ENCODE assay signal across 9 mouse cellular contexts in the genomic region with DNA sequence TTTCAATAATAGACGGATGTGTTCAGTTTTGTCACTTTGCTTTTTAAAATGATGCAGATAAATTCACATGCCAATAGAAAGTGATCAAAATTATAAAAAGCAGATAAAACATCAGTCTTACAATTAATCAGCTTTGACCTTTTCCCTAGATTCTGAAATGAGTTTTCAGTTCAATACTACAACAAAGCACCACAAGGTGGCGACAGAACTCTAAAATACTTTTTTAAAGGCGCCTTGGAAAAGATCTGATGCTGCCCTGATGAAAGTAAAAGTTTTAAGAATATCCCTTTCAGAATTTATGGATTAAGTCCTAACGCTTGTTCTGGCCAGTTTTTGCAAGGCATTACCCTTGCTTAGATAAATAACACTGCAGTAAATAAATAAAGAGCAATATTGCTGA. TPM values are rescaled to one million over a fixed set of nuclear protein-coding genes. Genes with fewer than 3 reads are reported as not detected.
DNase-seq lines count a peak whose midpoint lies in the region; ATAC-seq and TF ChIP-seq lines count a peak whose summit lies in the region.
"Had no signal": no experiment of that assay in that cellular context is flagged by ENCODE, and none has a peak within 500 bp of the region (broad histone marks: within the 10 kb centered on the region; RNA-seq: fewer than 3 reads in every experiment).

No protein-coding gene starts in this region.

- no peak overlapping the region for H3K4me2 ChIP-seq in intestine, embryonic 14.5 days (ENCODE audit: low read length)
- no peak overlapping the region for H3K4me2 ChIP-seq in intestine, embryonic 15.5 days (replicated peaks)
- H3K4me2 ChIP-seq: lung, embryonic 15.5 days had no signal

- no peak overlapping the region for H3K4me3 ChIP-seq in intestine, embryonic 14.5 days (ENCODE audit: low read depth, low read length)
- H3K4me3 ChIP-seq in intestine, embryonic 15.5 days (replicated peaks), result no peak overlapping the region
- H3K4me3 ChIP-seq in E14TG2a.4 (replicated peaks; ENCODE audit: low read length), result peak overlapping the region; percentile 46; the same call in 1 of the 2 replicates
- H3K4me3 ChIP-seq: lung, embryonic 15.5 days had no signal

- TF ChIP-seq CTCF in E14TG2a.4 (conservative IDR thresholded peaks at IDR 0.05; ENCODE audit: low read length), result peak; percentile 57

- 2% methylated on average over 4 of the region's 4 CpGs for WGBS in intestine, embryonic 14.5 days
- WGBS in intestine, embryonic 15.5 days, result 2% methylated on average over 4 of the region's 4 CpGs
- WGBS in large intestine, adult 2 months, result 6% methylated on average over 4 of the region's 4 CpGs

- no peak for ATAC-seq in intestine, embryonic 14.5 days (replicated peaks; ENCODE audit: low FRiP score, low TSS enrichment, low read depth)
- ATAC-seq in intestine, embryonic 15.5 days, result no peak

- no peak overlapping the region for H3K9ac ChIP-seq in intestine, embryonic 14.5 days (ENCODE audit: low read length)
- no peak overlapping the region for H3K9ac ChIP-seq in intestine, embryonic 15.5 days
- H3K9ac ChIP-seq: lung, embryonic 15.5 days had no signal

- DNase-seq in intestine, embryonic 14.5 days (ENCODE audit: low spot score), result peak; percentile 71
- peak; percentile 41 for DNase-seq in c-Kit-positive CD71-negative TER-119-negative erythroid progenitor cells, embryonic 14.5 days (ENCODE audit: low read depth)
- peak; percentile 8 for DNase-seq in gonadal fat pad, adult 2 months (ENCODE audit: low read depth)
- peak; percentile 25 for DNase-seq in large intestine, adult 2 months (ENCODE audit: low read depth, low spot score)
- DNase-seq in mesoderm, embryonic 11.5 days (ENCODE audit: low read depth, low spot score), result peak; percentile 55
- DNase-seq in thymus, postnatal 0 days (ENCODE audit: low spot score), result peak; percentile 56

- H3K27ac ChIP-seq in intestine, embryonic 14.5 days (ENCODE audit: low read depth), result no peak overlapping the region
- H3K27ac ChIP-seq in intestine, embryonic 15.5 days, result no peak overlapping the region
- H3K27ac ChIP-seq: lung, embryonic 15.5 days had no signal

- no peaks in the 10 kb centered on the region for H3K36me3 ChIP-seq in intestine, embryonic 14.5 days (ENCODE audit: control insufficient read depth, insufficient read depth, low read length)
- H3K36me3 ChIP-seq in intestine, embryonic 15.5 days, result no peaks in the 10 kb centered on the region
- peaks cover 5% of the 10 kb centered on the region; the same call in 1 of the 2 replicates for H3K36me3 ChIP-seq in E14TG2a.4 (ENCODE audit: insufficient read depth, low read length)
- H3K36me3 ChIP-seq: lung, embryonic 15.5 days had no signal

- H3K9me3 ChIP-seq in intestine, embryonic 14.5 days (ENCODE audit: control insufficient read depth, low read length), result no peaks in the 10 kb centered on the region
- no peaks in the 10 kb centered on the region for H3K9me3 ChIP-seq in intestine, embryonic 15.5 days
- peaks cover 6% of the 10 kb centered on the region; the same call in 1 of the 2 replicates for H3K9me3 ChIP-seq in E14TG2a.4 (ENCODE audit: low read length)
- H3K9me3 ChIP-seq: lung, embryonic 15.5 days had no signal

- H3K27me3 ChIP-seq in intestine, embryonic 14.5 days (replicated peaks; ENCODE audit: control insufficient read depth, insufficient read depth, low read length), result no peaks in the 10 kb centered on the region
- H3K27me3 ChIP-seq in intestine, embryonic 15.5 days (replicated peaks), result no peaks in the 10 kb centered on the region
- H3K27me3 ChIP-seq in E14TG2a.4 (ENCODE audit: insufficient read depth, low read length), result no peaks in the 10 kb centered on the region
- H3K27me3 ChIP-seq: lung, embryonic 15.5 days had no signal

- no peaks in the 10 kb centered on the region for H3K4me1 ChIP-seq in intestine, embryonic 14.5 days (replicated peaks; ENCODE audit: control insufficient read depth, insufficient read depth, low read length)
- H3K4me1 ChIP-seq in intestine, embryonic 15.5 days (replicated peaks), result no peaks in the 10 kb centered on the region
- peaks cover 31% of the 10 kb centered on the region for H3K4me1 ChIP-seq in E14TG2a.4 (replicated peaks; ENCODE audit: low read depth, low read length)
- H3K4me1 ChIP-seq: lung, embryonic 15.5 days had no signal

RNA-seq across cellular contexts. Expression of gene Zfp638, which starts 12.9 kb away (rescaled TPM):
- polyA plus RNA-seq in intestine, embryonic 14.5 days (2014; fragmentation: Nextera tagmentation; extraction: Ambion mirVana), result 65.0 and 66.8 TPM in 2 replicates
- polyA plus RNA-seq in intestine, embryonic 15.5 days (2015; fragmentation: Nextera tagmentation; extraction: Ambion mirVana), result 43.3 and 49.9 TPM in 2 replicates
- 11.8 and 13.2 TPM in 2 replicates for polyA plus RNA-seq in gonadal fat pad, adult 2 months (2012; rRNA removed)
- 3.1 and 6.4 TPM in 2 replicates for polyA plus RNA-seq in large intestine, adult 2 months (2012; rRNA removed)
- 50.8 and 52.2 TPM in 2 replicates for polyA plus RNA-seq in thymus, postnatal 0 days (2015; fragmentation: Nextera tagmentation; extraction: Ambion mirVana)

RNA-seq across cellular contexts. Expression of gene Paip2b, which starts 48.3 kb away (rescaled TPM):
- 16.8 and 17.8 TPM in 2 replicates for polyA plus RNA-seq in intestine, embryonic 14.5 days (2014; fragmentation: Nextera tagmentation; extraction: Ambion mirVana)
- 15.7 and 15.9 TPM in 2 replicates for polyA plus RNA-seq in intestine, embryonic 15.5 days (2015; fragmentation: Nextera tagmentation; extraction: Ambion mirVana)
- polyA plus RNA-seq in gonadal fat pad, adult 2 months (2012; rRNA removed), result 15.8 and 16.7 TPM in 2 replicates
- polyA plus RNA-seq in large intestine, adult 2 months (2012; rRNA removed), result 7.0 and 8.2 TPM in 2 replicates
- 14.5 and 15.2 TPM in 2 replicates for polyA plus RNA-seq in thymus, postnatal 0 days (2015; fragmentation: Nextera tagmentation; extraction: Ambion mirVana)

Comparison
In these comparisons a context has a peak if more than half of its experiments do, and no peak if none do; other contexts are left out.
1. DNase-seq: peak in every context shown above with its lines; median percentile 71 in intestine, embryonic 14.5 days; 56 in thymus, postnatal 0 days; 55 in mesoderm, embryonic 11.5 days; 41 in c-Kit-positive CD71-negative TER-119-negative erythroid progenitor cells, embryonic 14.5 days; 25 in large intestine, adult 2 months; 8 in gonadal fat pad, adult 2 months.